Mouse (Mus musculus) liver, embryonic 12.5 days (tissue): ENCODE results near the gene Nuak2. TPM values are rescaled to one million over a fixed set of nuclear protein-coding genes. Genes with fewer than 3 reads are reported as not detected.

Experiments
- ATAC-seq: fragments of 200-750 bp; cut with Nextera tagmentation; 2 replicates; pipeline ENCODE4 v1.8.0; 2017; ENCODE audit warnings: moderate number of reproducible peaks, mild to moderate bottlenecking, moderate library complexity
- H3K27ac ChIP-seq: fragments of 300-500 bp; sonication (generic); 2 replicates; pipeline ENCODE4 v1.5.1; 2016; ENCODE audit warnings: mild to moderate bottlenecking
- H3K27me3 ChIP-seq: fragments of 300-500 bp; sonication (generic); replicated peaks from 2 replicates; pipeline ENCODE4 v1.6.1; 2016; ENCODE audit warnings: mild to moderate bottlenecking, moderate library complexity
- H3K36me3 ChIP-seq: fragments of 300-500 bp; sonication (generic); 2 replicates; pipeline ENCODE4 v1.6.1; 2016; ENCODE audit warnings: mild to moderate bottlenecking, moderate library complexity
- H3K4me1 ChIP-seq: fragments of 300-500 bp; sonication (generic); 2 replicates; pipeline ENCODE4 v1.6.1; 2016
- H3K4me2 ChIP-seq: fragments of 300-500 bp; sonication (generic); 2 replicates; pipeline ENCODE4 v1.6.1; 2016; ENCODE audit warnings: mild to moderate bottlenecking, moderate library complexity
- H3K4me3 ChIP-seq: fragments of 300-500 bp; sonication (generic); 2 replicates; pipeline ENCODE4 v1.5.1; 2016; ENCODE audit warnings: mild to moderate bottlenecking, moderate library complexity
- H3K9ac ChIP-seq: fragments of 300-500 bp; sonication (generic); 2 replicates; pipeline ENCODE4 v1.6.1; 2016; ENCODE audit warnings: mild to moderate bottlenecking, moderate library complexity
- H3K9me3 ChIP-seq: fragments of 300-500 bp; sonication (generic); replicated peaks from 2 replicates; pipeline ENCODE4 v1.6.1; 2016; ENCODE audit warnings: mild to moderate bottlenecking, moderate library complexity
- WGBS: fragments of 180-500 bp; shearing (Covaris S2); methylation state at CpG from one replicate; pipeline ENCODE4 v1.1.7; 2016; ENCODE audit not compliant: insufficient replicate concordance; 5-methylcytosine and 5-hydroxymethylcytosine counted together
- polyA plus RNA-seq: library from polyadenylated mRNA; unstranded; fragments of >200 nt; fragmentation: Nextera tagmentation; extraction: Ambion mirVana; gene quantifications from 2 replicates; pipeline ENCODE4 v1.2.1, GENCODE M21; 2016

Nuak2 gene
- polyA plus RNA-seq, 1 experiment from 2014 or later, result 1.3 TPM

- Histone ChIP-seq H3K4me1 (peaks cover 80% of the 10 kb centered on the region), H3K27me3 (no peaks in the 10 kb centered on the region), H3K4me3 (no peak overlapping the region; the same call in 1 of the 2 replicates), H3K9me3 (no peaks in the 10 kb centered on the region), H3K36me3 (peaks cover 100% of the 10 kb centered on the region), H3K4me2 (peak overlapping the region; percentile 75), H3K9ac (no peak overlapping the region), H3K27ac (peak overlapping the region; percentile 27; the same call in 1 of the 2 replicates)
- no peak for ATAC-seq
- 30% methylated on average over 6 of the region's 6 CpGs for WGBS
Observed at GRCm38 (mm10) chr1:132361959-132362358, 46.0 kb downstream of the Nuak2 start.

DNA sequence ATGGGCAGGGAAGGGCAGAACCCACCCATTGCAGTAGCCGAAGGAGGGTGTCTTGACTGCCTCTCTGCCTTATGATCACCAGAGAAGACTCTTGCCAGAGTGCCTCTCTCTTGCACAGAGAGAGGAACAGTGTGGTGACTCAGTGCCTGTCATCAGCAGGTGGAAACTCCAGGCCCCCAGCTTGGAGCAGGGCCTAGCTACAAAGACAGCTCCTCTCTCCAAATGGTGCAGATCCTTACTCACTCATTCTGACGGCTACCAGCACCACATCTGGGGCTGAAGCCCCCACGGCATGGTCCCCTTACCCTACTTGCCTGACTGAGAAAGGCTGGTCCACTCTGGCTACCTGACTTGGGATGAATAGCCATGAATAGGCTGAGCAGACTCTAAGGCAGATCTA is 48.5 kb downstream of the Nuak2 start:
- Histone ChIP-seq H3K9me3 (no peaks in the 10 kb centered on the region), H3K4me1 (peaks cover 87% of the 10 kb centered on the region), H3K4me2 (peak overlapping the region; percentile 75), H3K4me3 (peak overlapping the region; percentile 89), H3K27ac (peak overlapping the region; percentile 98), H3K9ac (peak overlapping the region; percentile 91), H3K36me3 (peaks cover 89% of the 10 kb centered on the region), H3K27me3 (no peaks in the 10 kb centered on the region)
- 80% methylated on average over 3 of the region's 3 CpGs for WGBS
- no peak for ATAC-seq

DNA sequence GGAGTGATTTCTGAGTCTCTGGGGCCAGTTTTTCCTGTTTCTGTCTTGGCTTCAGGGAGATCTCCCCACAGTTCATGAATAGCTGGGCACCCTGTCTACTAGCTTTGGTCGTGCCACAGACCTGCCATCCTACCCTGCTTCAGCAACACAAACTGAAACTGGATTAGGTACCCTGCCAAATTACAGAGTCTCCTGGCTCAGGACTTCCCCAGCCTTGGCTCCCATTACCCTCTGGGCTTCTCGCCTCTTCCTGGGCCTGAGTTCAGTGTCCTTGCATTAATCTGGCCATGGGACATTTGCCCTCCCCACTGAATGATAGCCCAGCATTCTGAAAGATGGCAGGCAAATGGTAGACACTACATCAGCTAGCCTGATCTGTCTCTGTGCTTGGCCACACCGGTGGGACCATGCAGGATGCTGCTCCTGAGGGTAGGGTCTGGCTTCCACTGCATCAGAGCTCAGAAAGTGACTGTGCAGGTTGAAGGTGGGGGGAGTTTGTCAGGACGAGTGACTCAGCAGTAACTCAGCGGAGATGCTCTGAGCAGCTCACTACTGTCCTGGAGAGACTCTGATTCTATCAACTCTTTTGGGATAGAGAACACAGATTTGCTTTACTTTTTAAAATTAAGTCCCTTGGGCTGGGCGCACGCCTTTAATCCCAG is 49.1 kb downstream of the Nuak2 start:
- H3K36me3 ChIP-seq, result peaks cover 89% of the 10 kb centered on the region
- no peak for ATAC-seq
- peak overlapping the region; percentile 89 for H3K4me3 ChIP-seq
- no peaks in the 10 kb centered on the region for H3K27me3 ChIP-seq
- no peaks in the 10 kb centered on the region for H3K9me3 ChIP-seq
- peaks cover 92% of the 10 kb centered on the region for H3K4me1 ChIP-seq
- peak overlapping the region; percentile 75 for H3K4me2 ChIP-seq
- WGBS, result 71% methylated on average over 7 of the region's 7 CpGs
- peak overlapping the region; percentile 98 for H3K27ac ChIP-seq
- H3K9ac ChIP-seq, result peak overlapping the region; percentile 91

DNA sequence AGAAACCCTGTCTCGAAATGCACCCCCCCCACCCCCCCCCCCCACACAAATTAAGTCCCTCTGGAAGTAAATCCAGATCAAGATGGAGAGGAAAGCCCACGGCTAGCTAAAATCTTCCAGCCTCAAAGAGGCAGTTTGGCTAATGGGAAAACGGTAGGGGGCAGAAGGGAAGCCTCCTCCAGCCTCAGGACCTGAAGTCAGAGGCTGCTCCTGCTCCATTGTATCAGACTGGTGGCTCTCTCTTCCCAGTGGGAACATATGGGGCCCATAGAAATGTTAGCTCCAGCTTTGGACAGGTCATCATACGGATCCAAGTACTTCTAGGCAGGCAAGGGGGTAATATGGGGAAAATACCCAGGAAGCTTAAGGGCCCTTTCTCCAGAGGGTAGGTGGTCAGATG is 49.7 kb downstream of the Nuak2 start:
- H3K4me1 ChIP-seq, result peaks cover 92% of the 10 kb centered on the region
- H3K27me3 ChIP-seq, result no peaks in the 10 kb centered on the region
- no peaks in the 10 kb centered on the region for H3K9me3 ChIP-seq
- peak overlapping the region; percentile 98 for H3K27ac ChIP-seq
- H3K36me3 ChIP-seq, result peaks cover 89% of the 10 kb centered on the region
- peak overlapping the region; percentile 75 for H3K4me2 ChIP-seq
- WGBS, result 70% methylated on average over 4 of the region's 4 CpGs
- peak overlapping the region; percentile 91 for H3K9ac ChIP-seq
- H3K4me3 ChIP-seq, result peak overlapping the region; percentile 89
- no peak for ATAC-seq

DNA sequence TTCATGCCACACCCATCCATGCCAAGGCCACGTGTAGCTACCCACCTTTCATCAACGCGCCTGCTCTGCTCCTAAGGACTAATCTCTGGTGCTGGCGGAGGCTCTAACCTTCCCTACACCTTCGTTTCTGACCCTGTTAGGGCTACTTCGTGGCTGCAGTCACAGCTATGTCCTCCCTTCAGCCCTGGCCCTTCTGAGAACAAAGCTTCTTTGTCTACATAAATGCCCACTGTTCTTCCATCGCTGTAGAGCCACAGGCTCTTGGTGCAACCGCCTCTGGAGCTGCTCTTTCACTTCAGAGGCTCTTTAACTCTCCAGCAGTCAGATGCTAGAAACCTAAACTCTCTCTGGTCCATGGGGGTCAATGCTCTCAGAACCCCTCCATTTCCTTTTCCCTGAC is 50.3 kb downstream of the Nuak2 start:
- Histone ChIP-seq H3K36me3 (peaks cover 89% of the 10 kb centered on the region), H3K9me3 (no peaks in the 10 kb centered on the region), H3K4me1 (peaks cover 96% of the 10 kb centered on the region), H3K4me2 (peak overlapping the region; percentile 75), H3K9ac (peak overlapping the region; percentile 91), H3K27ac (peak overlapping the region; percentile 98), H3K27me3 (no peaks in the 10 kb centered on the region), H3K4me3 (peak overlapping the region; percentile 89)
- 76% methylated on average over 8 of the region's 8 CpGs for WGBS
- no peak for ATAC-seq

- 58% methylated on average over 6 of the region's 6 CpGs for WGBS
- Histone ChIP-seq H3K4me2 (peak overlapping the region; percentile 75), H3K27me3 (no peaks in the 10 kb centered on the region), H3K4me1 (peaks cover 96% of the 10 kb centered on the region), H3K27ac (peak overlapping the region; percentile 98), H3K9me3 (no peaks in the 10 kb centered on the region), H3K4me3 (peak overlapping the region; percentile 89), H3K36me3 (peaks cover 89% of the 10 kb centered on the region), H3K9ac (peak overlapping the region; percentile 91)
- no peak for ATAC-seq
Observed at GRCm38 (mm10) chr1:132366937-132367336, 51.0 kb downstream of the Nuak2 start.

DNA sequence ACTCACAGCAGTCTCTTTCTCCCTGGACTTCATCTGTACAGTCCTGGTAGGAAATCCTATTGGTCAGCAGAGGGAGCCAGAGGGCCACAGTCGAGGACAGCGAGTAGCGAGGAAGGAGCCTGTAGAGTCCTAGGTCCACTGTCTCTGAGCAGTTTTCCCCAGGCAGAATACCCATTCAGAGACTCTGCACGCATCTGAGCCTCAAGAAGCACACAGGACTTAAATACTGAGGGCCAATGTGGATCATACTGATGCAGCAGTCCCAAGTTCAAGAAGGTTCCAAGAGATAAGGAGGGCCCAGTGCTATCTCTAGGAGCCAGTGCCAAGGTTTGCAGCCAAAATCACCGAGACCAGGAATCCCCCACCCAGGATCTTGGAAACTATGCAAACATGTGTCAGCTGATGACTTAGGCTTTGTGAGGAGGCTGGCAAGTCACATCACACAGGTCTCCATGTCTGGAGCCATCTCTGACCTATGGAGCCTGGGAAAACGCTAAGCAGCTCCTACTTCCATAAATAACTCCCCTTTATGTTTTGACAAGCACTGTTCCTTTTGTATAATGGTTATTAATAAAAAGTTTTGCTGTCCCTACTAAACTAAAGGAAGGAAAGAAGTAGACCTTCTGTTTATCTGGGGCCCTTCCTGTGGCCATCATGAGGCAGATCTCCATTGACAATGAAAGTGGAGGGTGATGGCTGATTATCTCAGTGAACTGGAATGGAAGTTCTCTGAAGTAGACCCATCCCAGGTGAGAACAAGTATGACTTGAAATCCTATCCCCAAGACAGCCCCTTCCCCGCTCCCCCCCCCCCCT is 52.0 kb downstream of the Nuak2 start:
- Histone ChIP-seq H3K4me3 (peak overlapping the region; percentile 89), H3K27me3 (no peaks in the 10 kb centered on the region), H3K36me3 (peaks cover 89% of the 10 kb centered on the region), H3K4me1 (peaks cover 96% of the 10 kb centered on the region), H3K27ac (peak overlapping the region; percentile 98), H3K9ac (peak overlapping the region; percentile 91), H3K9me3 (no peaks in the 10 kb centered on the region), H3K4me2 (peak overlapping the region; percentile 75)
- ATAC-seq, result peak; percentile 93
- 15% methylated on average over 7 of the region's 7 CpGs for WGBS

DNA sequence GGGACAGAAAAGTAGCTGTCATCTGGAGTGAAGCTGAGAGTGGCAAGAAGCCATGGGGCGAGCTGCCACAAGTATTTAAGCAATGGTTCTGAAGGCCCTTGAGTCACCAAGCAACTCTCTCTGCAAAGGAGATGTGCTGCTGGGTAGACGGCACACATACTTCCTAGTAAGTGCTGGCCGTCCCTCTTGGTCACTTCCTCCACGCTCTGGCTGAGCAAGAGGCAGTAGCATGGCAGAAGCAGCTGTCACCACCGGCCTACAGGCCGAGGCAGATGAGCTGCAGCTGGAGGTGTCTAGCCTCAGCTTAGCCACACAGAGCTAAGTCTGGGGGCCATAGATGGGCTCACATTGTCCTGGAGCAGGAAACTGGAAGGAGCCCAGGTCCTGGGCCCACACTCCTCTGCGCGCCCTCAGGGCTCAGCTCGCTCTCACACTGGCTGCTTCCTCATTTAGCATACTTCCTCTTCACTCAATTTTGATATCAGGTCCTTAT is 54.8 kb downstream of the Nuak2 start:
- 64% methylated on average over 9 of the region's 9 CpGs for WGBS
- Histone ChIP-seq H3K9me3 (no peaks in the 10 kb centered on the region), H3K27me3 (no peaks in the 10 kb centered on the region), H3K4me1 (peaks cover 96% of the 10 kb centered on the region), H3K36me3 (peaks cover 83% of the 10 kb centered on the region), H3K27ac (peak overlapping the region; percentile 95), H3K4me3 (no peak overlapping the region), H3K9ac (peak overlapping the region; percentile 28), H3K4me2 (peak overlapping the region; percentile 13; the same call in 1 of the 2 replicates)
- no peak for ATAC-seq

DNA sequence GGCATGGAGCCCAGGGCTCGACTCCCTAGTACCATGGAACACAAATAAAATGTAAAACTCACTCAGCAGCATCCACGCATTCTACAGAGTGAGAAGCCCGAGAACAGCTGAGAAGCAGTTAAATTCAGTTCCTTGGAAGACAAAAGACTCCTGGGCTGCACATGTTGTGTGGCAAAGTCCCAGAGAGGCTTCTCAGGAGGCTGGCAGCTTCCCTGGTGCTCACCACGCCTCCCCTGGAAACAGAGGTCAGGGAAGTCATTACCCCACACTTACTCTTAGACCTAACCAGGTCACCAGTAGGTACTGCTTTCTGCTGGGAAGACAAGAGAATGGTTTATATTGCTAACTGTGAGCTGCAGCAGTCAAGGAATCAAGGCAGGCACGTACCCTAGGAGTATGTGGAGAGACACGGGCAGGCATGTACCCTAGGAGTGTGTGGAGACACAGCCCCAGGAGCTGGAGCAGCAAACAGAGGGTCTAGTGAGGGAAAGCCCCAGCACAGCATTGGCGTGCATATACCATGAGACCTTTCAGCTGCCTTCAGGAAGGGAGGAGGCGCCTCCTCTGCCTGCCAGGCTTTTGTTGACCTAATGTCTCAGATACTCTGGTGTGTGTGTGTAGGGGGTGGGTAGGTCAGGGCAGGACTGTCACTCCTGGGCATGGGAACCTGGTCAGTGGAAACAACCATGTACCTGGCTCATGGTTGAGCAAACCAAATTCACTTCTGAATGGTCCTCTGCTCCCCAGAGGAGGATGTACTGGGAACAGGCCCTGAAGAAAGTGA is 55.6 kb downstream of the Nuak2 start:
- Histone ChIP-seq H3K27ac (peak overlapping the region; percentile 95), H3K4me2 (peak overlapping the region; percentile 28; the same call in 1 of the 2 replicates), H3K36me3 (peaks cover 81% of the 10 kb centered on the region), H3K27me3 (no peaks in the 10 kb centered on the region), H3K9me3 (no peaks in the 10 kb centered on the region), H3K9ac (peak overlapping the region; percentile 39), H3K4me3 (no peak overlapping the region), H3K4me1 (peaks cover 96% of the 10 kb centered on the region)
- WGBS, result 72% methylated on average over 8 of the region's 8 CpGs
- ATAC-seq, result no peak

DNA sequence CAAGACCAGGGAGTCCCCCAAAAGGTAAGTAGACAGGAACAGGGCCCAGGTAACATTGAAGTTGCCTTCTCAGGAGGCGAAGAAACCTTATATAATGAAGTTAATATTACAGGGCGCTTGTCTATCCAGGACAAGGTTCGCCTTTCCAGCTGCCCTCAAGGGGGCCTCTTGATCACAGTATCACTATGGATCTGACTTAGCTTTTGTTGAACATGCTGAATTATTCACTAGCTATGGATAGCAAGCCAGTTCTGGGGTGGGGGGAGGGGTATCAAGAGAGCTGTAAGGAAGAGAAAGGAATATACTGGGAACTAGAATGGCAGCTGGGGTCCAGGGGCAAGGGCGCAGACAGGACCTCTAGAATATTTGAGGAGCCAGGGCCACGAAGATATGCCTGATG is 56.4 kb downstream of the Nuak2 start:
- H3K27ac ChIP-seq, result peak overlapping the region; percentile 95
- ATAC-seq, result no peak
- 87% methylated on average over 5 of the region's 5 CpGs for WGBS
- H3K4me2 ChIP-seq, result peak overlapping the region; percentile 73; the same call in 1 of the 2 replicates
- H3K4me1 ChIP-seq, result peaks cover 96% of the 10 kb centered on the region
- H3K9ac ChIP-seq, result peak overlapping the region; percentile 39
- H3K9me3 ChIP-seq, result no peaks in the 10 kb centered on the region
- peaks cover 81% of the 10 kb centered on the region for H3K36me3 ChIP-seq
- H3K4me3 ChIP-seq, result no peak overlapping the region
- H3K27me3 ChIP-seq, result no peaks in the 10 kb centered on the region

DNA sequence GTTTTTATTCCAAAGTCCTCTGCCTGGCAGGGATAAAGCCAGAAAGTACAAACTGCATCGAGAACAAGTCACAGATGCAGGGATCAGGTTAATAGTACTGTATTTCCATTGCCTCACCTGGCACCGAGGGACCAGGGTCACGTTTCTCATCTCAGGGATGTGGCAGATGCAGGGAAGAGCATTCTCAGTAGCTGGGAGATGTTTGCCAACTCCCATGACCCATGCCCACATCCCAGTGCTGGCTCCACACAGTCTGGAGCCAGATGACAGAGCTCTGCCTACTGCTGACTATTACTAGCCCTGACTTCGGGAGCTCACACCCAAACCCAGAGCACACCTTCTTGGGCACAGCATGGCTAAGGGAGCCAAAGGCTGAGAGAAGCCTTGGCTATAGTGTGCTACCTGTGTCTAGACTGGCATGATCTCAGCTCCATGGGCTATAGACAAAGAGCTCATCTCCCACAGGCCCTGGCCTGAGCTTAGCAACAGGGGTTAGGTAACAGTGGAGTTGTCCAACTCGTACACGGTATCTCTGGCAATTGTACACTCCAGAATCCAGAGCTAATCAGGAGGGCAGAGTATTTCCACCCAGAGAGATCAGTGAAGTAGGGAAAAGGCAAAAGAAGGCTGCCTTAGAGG is 57.1 kb downstream of the Nuak2 start:
- Histone ChIP-seq H3K9ac (peak overlapping the region; percentile 65), H3K27me3 (no peaks in the 10 kb centered on the region), H3K4me3 (peak overlapping the region; percentile 41; the same call in 1 of the 2 replicates), H3K4me1 (peaks cover 99% of the 10 kb centered on the region), H3K9me3 (no peaks in the 10 kb centered on the region), H3K36me3 (peaks cover 85% of the 10 kb centered on the region), H3K4me2 (peak overlapping the region; percentile 73), H3K27ac (peak overlapping the region; percentile 95)
- no peak for ATAC-seq
- 79% methylated on average over 6 of the region's 6 CpGs for WGBS
